Mouse (Mus musculus) gastrocnemius, postnatal 4 days (tissue): ENCODE results near the gene Asic1. TPM values are rescaled to one million over a fixed set of nuclear protein-coding genes. Genes with fewer than 3 reads are reported as not detected.
"Not testable (repeated sequence)": the region's sequence is repeated elsewhere in the genome, so short reads cannot be mapped to it uniquely, and the experiment has no call there.

ENCODE experiments used
- DNase-seq, 2 experiments: peaks; one replicate each; pipeline ENCODE4 v3.0.0; 2021 to 2022; ENCODE audit warnings: low spot score in 2 of 2, mixed read lengths in 2 of 2
- total RNA-seq, 2 experiments: library from RNA; stranded (reverse); gene quantifications; 2 replicates each; pipeline ENCODE4 v1.2.3; 2021

Asic1 gene
- total RNA-seq, 2 experiments from 2014 or later = 0.91 to 1.9 TPM

- no peak for DNase-seq
Observed at GRCm38 (mm10) chr15:99717386-99718334, 47.5 kb downstream of the Asic1 start, which contains the start of gene Gpd1. Gpd1 (plus strand) TSS chr15:99717515.

- no peak for DNase-seq
Observed at GRCm38 (mm10) chr15:99718461-99719021, 48.4 kb downstream of the Asic1 start.

DNA sequence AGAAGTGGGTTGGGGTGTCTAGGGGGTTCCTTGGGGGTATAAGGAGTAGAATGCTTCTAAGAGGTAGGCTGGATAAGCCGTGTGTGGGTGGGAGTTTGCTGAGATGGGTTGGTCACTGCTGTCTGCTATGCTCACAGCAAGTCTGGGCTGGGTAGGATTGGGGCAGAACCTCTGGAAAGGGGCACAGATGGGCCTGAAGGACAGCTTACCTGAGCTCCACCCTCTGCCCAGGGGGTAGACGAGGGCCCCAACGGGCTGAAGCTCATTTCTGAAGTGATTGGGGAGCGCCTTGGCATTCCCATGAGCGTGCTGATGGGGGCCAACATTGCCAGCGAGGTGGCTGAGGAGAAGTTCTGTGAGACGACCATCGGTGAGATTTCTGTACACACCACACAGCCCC is 49.7 kb downstream of the Asic1 start:
- no peak for DNase-seq

DNA sequence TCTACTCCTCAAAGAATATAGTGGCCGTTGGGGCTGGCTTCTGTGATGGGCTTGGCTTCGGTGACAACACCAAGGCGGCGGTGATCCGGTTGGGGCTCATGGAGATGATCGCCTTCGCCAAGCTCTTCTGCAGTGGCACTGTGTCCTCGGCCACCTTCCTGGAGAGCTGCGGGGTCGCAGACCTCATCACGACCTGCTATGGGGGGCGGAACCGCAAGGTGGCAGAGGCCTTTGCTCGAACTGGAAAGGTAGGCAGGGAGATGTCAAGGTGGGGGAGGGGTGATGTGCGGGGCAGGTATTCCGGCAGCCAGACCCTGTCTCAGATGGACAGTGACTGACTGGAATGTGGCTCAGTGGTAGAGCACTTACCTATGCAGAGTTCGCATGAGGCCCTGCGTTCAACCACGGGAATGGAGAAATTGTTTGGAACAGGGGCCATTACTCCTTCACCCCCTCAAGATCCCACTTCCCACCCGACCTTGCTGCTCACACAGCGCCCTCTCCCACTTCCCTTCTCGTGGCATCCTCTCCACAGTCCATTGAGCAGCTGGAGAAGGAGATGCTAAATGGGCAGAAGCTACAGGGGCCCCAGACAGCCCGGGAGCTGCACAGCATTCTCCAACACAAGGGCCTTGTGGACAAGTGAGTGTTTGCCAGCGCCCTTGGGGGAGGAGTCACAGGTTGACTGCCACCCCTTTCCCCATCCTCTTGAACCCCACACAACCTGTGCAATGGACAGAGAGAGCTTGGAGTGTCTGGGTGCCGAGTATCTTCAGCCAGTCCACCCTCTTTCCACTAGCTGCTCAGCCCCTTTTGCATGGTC is 52.0 kb downstream of the Asic1 start:
- no peak for DNase-seq

GRCm38 (mm10) chr15:99723120-99723514 is 52.9 kb downstream of the Asic1 start:
- no peak for DNase-seq

- peak in 1 of 2 experiments; percentile 62 for DNase-seq
Observed at GRCm38 (mm10) chr15:99723515-99724291, 53.5 kb downstream of the Asic1 start.

DNA sequence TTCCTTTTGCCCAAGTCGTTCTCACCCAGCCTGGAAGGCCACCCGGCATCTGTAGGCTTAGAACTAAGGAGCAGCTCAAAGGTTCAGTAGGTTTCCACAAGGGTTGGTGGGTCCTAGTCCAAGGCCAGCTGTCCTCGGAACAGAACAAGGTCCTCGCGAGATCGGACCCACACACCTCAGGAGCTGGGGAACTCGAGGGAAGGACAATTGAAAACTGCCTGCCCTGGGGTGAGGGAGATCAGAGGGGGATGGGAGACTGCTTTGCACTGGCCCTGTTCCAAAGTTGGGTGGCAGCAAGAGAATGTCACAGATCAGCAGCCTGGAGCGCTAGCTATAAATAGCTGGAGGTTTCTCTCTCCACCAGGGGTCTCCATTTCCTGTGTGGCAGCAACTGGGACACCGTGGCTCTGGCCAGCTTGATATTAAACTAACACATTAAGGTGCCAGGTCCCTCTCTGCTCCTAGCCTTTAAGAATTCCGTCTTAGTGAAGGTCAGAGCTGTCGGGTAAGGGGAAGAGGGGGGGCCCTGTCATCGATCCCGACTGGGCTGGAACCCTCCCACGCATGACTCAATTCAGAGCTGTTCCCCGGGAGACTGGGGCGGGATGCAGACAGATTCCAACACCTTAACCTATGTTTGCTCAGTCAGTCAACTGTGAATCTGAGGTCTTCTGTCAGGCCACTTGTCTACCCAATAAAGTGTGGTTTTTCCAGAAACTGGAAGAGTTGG is 54.3 kb downstream of the Asic1 start:
- peak in 1 of 2 experiments; percentile 69 for DNase-seq

DNA sequence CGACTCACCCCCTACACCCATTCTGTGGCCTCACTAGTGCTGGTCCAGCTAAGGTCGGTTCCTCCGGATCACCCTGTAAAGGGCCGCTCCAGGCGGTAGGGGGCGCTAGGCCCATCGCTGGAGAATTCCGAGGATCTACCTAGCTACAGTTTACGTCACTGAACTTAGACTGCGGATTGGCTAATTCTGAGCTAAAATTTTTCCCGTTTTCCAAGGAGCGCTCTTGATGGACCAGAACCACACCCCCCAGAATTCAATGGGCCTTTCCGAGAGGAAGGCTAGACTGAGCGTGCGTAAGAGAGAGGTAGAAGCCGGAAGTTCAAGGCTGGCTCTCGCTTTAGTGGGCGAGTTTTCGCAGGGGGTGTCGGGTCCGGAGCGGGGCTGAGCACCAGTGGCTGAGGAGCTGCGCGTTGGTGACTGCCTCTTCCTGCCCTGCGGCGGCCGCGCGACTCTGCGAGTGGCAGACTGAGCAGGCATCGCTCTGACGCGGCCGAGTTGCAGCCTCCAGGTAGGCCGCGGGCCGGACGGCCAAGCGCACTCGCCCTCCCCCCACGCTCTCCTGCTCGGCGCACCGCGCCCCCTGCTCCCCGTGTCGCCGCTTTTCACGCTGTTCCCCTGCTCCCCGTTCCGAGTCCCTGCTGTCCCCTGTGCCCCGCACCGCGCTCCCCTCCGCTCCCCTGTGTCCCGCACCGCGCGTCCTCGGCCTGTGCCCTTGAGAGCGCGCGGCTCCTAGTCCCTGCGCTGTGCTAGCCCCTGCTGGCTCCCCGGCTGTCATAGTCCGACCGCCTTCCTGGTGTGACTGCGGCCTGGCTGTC is 55.4 kb downstream of the Asic1 start, which contains the start of gene Cox14:
Gene Cox14 (plus strand): TSS at position 278 of the 815 bp plus-strand sequence.
- DNase-seq = peak; percentile 82 to 91

GRCm38 (mm10) chr15:99726549-99726948 is 56.4 kb downstream of the Asic1 start:
- DNase-seq = no peak

- DNase-seq = not testable (repeated sequence)
Observed at GRCm38 (mm10) chr15:99727039-99727438, 56.9 kb downstream of the Asic1 start.

- no peak for DNase-seq
Observed at GRCm38 (mm10) chr15:99727525-99727924, 57.4 kb downstream of the Asic1 start.

DNA sequence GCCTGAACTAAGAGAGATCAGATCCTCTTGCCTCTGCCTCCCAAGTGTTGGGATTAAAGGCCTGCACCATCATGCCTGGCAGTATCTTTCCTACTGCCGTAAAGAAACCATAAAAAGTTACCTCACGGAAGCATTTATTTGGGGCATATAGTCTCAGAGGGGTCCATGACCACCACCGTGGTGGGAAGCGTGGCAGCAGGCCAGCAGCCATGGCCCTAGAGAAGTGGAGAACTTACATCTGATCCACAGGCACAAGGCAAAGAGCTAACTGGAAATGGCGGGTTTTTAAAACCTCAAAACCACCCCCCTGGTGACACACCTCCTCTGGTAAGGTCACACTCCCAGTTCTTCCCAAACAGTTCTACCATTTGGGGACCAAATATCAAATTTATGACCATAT is 58.0 kb downstream of the Asic1 start:
- no peak for DNase-seq

DNA sequence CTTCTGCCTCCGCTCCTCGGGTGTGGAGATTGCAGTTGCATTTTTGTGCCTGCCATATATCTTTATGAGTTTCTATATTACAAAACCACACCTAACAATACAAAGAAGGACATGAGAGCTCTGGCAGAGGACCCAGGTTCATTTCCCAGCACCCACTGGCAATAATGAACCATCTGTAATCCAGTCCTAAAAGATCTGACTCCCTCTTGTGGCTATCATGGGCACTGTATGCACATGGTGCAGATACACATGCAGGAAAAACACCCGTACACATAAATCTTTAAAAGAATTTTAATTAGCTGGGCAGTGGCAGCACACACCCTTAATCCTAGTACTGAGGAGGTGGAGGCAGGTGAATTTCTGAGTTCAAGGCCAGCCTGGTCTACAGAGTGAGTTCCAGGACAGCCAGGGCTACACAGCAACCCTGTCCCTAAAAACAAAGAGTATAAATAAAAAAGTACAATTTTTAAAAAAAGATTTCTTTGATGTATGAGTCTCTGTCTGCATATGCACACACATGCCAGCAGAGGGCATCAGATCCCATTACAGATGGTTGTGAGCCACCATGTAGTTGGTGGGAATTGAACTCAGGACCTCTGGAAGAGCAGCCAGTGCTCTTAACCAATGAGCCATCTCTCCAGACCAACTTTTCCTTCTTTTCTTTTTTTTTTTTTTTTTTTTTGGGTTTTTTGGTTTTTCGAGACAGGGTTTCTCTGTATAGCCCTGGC is 59.1 kb downstream of the Asic1 start:
- DNase-seq = no peak

- no peak for DNase-seq
Observed at GRCm38 (mm10) chr15:99731167-99731566, 61.0 kb downstream of the Asic1 start.

- no peak for DNase-seq
Observed at GRCm38 (mm10) chr15:99731678-99732077, 61.5 kb downstream of the Asic1 start.

- no peak for DNase-seq
Observed at GRCm38 (mm10) chr15:99733186-99733585, 63.0 kb downstream of the Asic1 start.

DNA sequence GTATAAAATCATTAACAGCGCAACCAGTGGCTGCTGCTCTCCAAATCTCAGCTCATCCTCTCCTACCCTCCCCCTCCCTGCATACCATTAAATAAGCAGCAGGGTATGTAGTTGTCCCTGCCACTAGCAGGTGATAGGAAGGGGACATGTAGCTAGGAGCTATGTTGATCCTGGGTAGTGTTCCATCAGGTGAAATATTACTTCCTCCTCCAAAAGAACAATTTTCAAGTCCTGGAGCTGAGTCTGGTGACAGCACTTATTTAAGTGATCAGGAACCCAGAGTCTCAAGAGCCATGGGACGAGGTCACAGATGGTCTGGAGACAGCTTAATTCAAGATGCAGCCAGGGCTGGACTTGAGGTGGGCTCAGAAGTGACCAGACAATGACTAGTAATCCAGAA is 65.5 kb downstream of the Asic1 start:
- peak; percentile 100 for DNase-seq

DNA sequence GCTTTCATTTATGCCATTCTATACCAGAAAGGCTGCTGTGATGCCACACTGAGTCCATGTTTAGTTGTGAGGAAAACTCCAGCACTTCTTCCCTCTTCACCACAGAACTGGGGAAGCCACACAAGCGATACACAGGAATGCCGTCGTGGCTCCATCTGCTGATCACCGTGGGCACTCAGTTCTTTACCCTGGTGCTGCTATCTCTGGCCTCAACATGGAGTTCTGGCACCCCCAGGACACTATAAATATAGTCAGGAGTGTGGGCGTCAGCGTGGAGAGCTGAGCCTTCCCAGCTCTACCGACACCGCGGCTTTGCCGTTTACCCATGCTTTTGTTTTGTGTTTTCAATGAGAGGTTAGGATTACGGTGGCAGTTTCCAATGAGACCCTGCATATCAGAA is 66.5 kb downstream of the Asic1 start:
- DNase-seq = no peak
